Mouse (Mus musculus): ENCODE measurements around the gene Tacc2. TPM values are rescaled to one million over a fixed set of nuclear protein-coding genes. Genes with fewer than 3 reads are reported as not detected.

Tacc2 gene
- polyA plus RNA-seq, 1 experiment from 2014 or later = 27.5 TPM

GRCm38 (mm10) chr7:130645332-130645993, 68.2 kb downstream of the Tacc2 start:
- Histone ChIP-seq H3K27ac (peak overlapping the region; percentile 95), H3K27me3 (ENCODE audit: insufficient read depth, low read length) (no peaks in the 10 kb centered on the region), H3K4me2 (ENCODE audit: low read length) (peak overlapping the region; percentile 98), H3K36me3 (ENCODE audit: insufficient read depth, low read length) (no peaks in the 10 kb centered on the region), H3K4me3 (replicated peaks; ENCODE audit: low read depth, low read length) (peak overlapping the region; percentile 63), H3K9ac (ENCODE audit: low read depth, low read length) (peak overlapping the region; percentile 84), H3K4me1 (replicated peaks; ENCODE audit: insufficient read depth, low read length) (0 out of 2 replicates have a peak, but pooled peaks cover 9% of the 10 kb centered on the region), H3K9me3 (replicated peaks; ENCODE audit: low read length) (no peaks in the 10 kb centered on the region)
- 6% methylated on average over 15 of the region's 15 CpGs for WGBS
- DNase-seq (ENCODE audit: low spot score) (peak; percentile 71), ATAC-seq (replicated peaks; ENCODE audit: low FRiP score, low read depth) (peak; percentile 23; the same call in 1 of the 2 replicates)
- no peak for TF ChIP-seq CTCF (IDR thresholded peaks at IDR 0.05; ENCODE audit: low read depth)

- H3K4me2 ChIP-seq (ENCODE audit: low read length) = peak overlapping the region; percentile 98
- WGBS = under 1% methylated on average over 51 of the region's 55 CpGs
- H3K27me3 ChIP-seq (ENCODE audit: insufficient read depth, low read length) = no peaks in the 10 kb centered on the region
- H3K4me1 ChIP-seq (replicated peaks; ENCODE audit: insufficient read depth, low read length) = 0 out of 2 replicates have a peak, but pooled peaks cover 9% of the 10 kb centered on the region
- H3K27ac ChIP-seq = peak overlapping the region; percentile 95
- peak; percentile 90 for DNase-seq (ENCODE audit: low spot score)
- ATAC-seq (replicated peaks; ENCODE audit: low FRiP score, low read depth) = peak; percentile 83
- H3K9ac ChIP-seq (ENCODE audit: low read depth, low read length) = peak overlapping the region; percentile 84
- H3K4me3 ChIP-seq (replicated peaks; ENCODE audit: low read depth, low read length) = peak overlapping the region; percentile 63
- H3K36me3 ChIP-seq (ENCODE audit: insufficient read depth, low read length) = no peaks in the 10 kb centered on the region
- H3K9me3 ChIP-seq (replicated peaks; ENCODE audit: low read length) = no peaks in the 10 kb centered on the region
- TF ChIP-seq CTCF (IDR thresholded peaks at IDR 0.05; ENCODE audit: low read depth) = peak; percentile 36; the same call in 1 of the 2 replicates
Measured at GRCm38 (mm10) chr7:130645994-130646761, 68.9 kb downstream of the Tacc2 start.

- Histone ChIP-seq H3K4me3 (replicated peaks; ENCODE audit: low read depth, low read length) (peak overlapping the region; percentile 63), H3K9me3 (replicated peaks; ENCODE audit: low read length) (no peaks in the 10 kb centered on the region), H3K9ac (ENCODE audit: low read depth, low read length) (peak overlapping the region; percentile 84), H3K4me1 (replicated peaks; ENCODE audit: insufficient read depth, low read length) (0 out of 2 replicates have a peak, but pooled peaks cover 9% of the 10 kb centered on the region), H3K36me3 (ENCODE audit: insufficient read depth, low read length) (no peaks in the 10 kb centered on the region), H3K27ac (peak overlapping the region; percentile 95), H3K4me2 (ENCODE audit: low read length) (peak overlapping the region; percentile 98), H3K27me3 (ENCODE audit: insufficient read depth, low read length) (no peaks in the 10 kb centered on the region)
- WGBS = under 1% methylated on average over 18 of the region's 18 CpGs
- DNase-seq (ENCODE audit: low spot score) (peak; percentile 91), ATAC-seq (replicated peaks; ENCODE audit: low FRiP score, low read depth) (peak; percentile 71)
- TF ChIP-seq CTCF (IDR thresholded peaks at IDR 0.05; ENCODE audit: low read depth) = no peak
Measured at GRCm38 (mm10) chr7:130646762-130647139, 69.5 kb downstream of the Tacc2 start.

- Histone ChIP-seq H3K4me1 (replicated peaks; ENCODE audit: insufficient read depth, low read length) (0 out of 2 replicates have a peak, but pooled peaks cover 9% of the 10 kb centered on the region), H3K27ac (peak overlapping the region; percentile 95; the same call in 1 of the 2 replicates), H3K9me3 (replicated peaks; ENCODE audit: low read length) (no peaks in the 10 kb centered on the region), H3K9ac (ENCODE audit: low read depth, low read length) (no peak overlapping the region), H3K4me3 (replicated peaks; ENCODE audit: low read depth, low read length) (no peak overlapping the region), H3K27me3 (ENCODE audit: insufficient read depth, low read length) (no peaks in the 10 kb centered on the region), H3K4me2 (ENCODE audit: low read length) (no peak overlapping the region), H3K36me3 (ENCODE audit: insufficient read depth, low read length) (no peaks in the 10 kb centered on the region)
- 68% methylated on average over 4 of the region's 4 CpGs for WGBS
- ATAC-seq (replicated peaks; ENCODE audit: low FRiP score, low read depth) (no peak), DNase-seq (ENCODE audit: low spot score) (no peak)
- TF ChIP-seq CTCF (IDR thresholded peaks at IDR 0.05; ENCODE audit: low read depth) = no peak
Measured at GRCm38 (mm10) chr7:130648061-130648460, 70.8 kb downstream of the Tacc2 start.

GRCm38 (mm10) chr7:130649257-130649656, 72.0 kb downstream of the Tacc2 start:
- H3K9ac ChIP-seq (ENCODE audit: low read depth, low read length) = no peak overlapping the region
- H3K4me3 ChIP-seq (replicated peaks; ENCODE audit: low read depth, low read length) = no peak overlapping the region
- H3K36me3 ChIP-seq (ENCODE audit: insufficient read depth, low read length) = no peaks in the 10 kb centered on the region
- no peak overlapping the region for H3K27ac ChIP-seq
- H3K4me1 ChIP-seq (replicated peaks; ENCODE audit: insufficient read depth, low read length) = peaks cover 17% of the 10 kb centered on the region
- ATAC-seq (replicated peaks; ENCODE audit: low FRiP score, low read depth) = no peak
- no peaks in the 10 kb centered on the region for H3K27me3 ChIP-seq (ENCODE audit: insufficient read depth, low read length)
- no peak for DNase-seq (ENCODE audit: low spot score)
- no peaks in the 10 kb centered on the region for H3K9me3 ChIP-seq (replicated peaks; ENCODE audit: low read length)
- TF ChIP-seq CTCF (IDR thresholded peaks at IDR 0.05; ENCODE audit: low read depth) = no peak
- 23% methylated on average over 7 of the region's 7 CpGs for WGBS
- H3K4me2 ChIP-seq (ENCODE audit: low read length) = no peak overlapping the region

- Histone ChIP-seq H3K4me3 (replicated peaks; ENCODE audit: low read depth, low read length) (no peak overlapping the region), H3K27me3 (ENCODE audit: insufficient read depth, low read length) (no peaks in the 10 kb centered on the region), H3K9ac (ENCODE audit: low read depth, low read length) (no peak overlapping the region), H3K4me2 (ENCODE audit: low read length) (no peak overlapping the region), H3K4me1 (replicated peaks; ENCODE audit: insufficient read depth, low read length) (peaks cover 29% of the 10 kb centered on the region), H3K27ac (no peak overlapping the region), H3K36me3 (ENCODE audit: insufficient read depth, low read length) (no peaks in the 10 kb centered on the region), H3K9me3 (replicated peaks; ENCODE audit: low read length) (no peaks in the 10 kb centered on the region)
- no peak for DNase-seq (ENCODE audit: low spot score)
- ATAC-seq (replicated peaks; ENCODE audit: low FRiP score, low read depth) = no peak
- 84% methylated on average over 5 of the region's 5 CpGs for WGBS
- no peak for TF ChIP-seq CTCF (IDR thresholded peaks at IDR 0.05; ENCODE audit: low read depth)
Measured at GRCm38 (mm10) chr7:130650621-130651020, 73.4 kb downstream of the Tacc2 start.

Data from kidney, postnatal 0 days (tissue).